Mouse (Mus musculus): ENCODE measurements at regions not wholly inside any gene's neighbourhood (a gene's known extent, or its start where the extent isn't known, plus 50 kb on each side); places are given as distances from the start of the nearest gene placed in this dataset.

- Histone ChIP-seq H3K79me2 (replicated peaks; ENCODE audit: control insufficient read depth, extremely low read depth, insufficient read depth, poor library complexity, severe bottlenecking) (no peaks in the 10 kb centered on the region), H3K27me3 (replicated peaks) (no peaks in the 10 kb centered on the region), H3K4me2 (ENCODE audit: insufficient read depth, low read depth, poor library complexity, severe bottlenecking) (no peak overlapping the region), H3K9ac (ENCODE audit: insufficient read depth, low read depth) (no peak overlapping the region), H3K9me3 (replicated peaks; ENCODE audit: low read length) (peaks cover 24% of the 10 kb centered on the region), H3K4me1 (ENCODE audit: control insufficient read depth in 1 of 2, insufficient read depth in 2 of 2) (no peaks in the 10 kb centered on the region), H3K4me3 (replicated peaks in 1 of 3; ENCODE audit: low read depth in 2 of 3, low read length in 2 of 3, poor library complexity in 1 of 3) (no peak overlapping the region), H3K27ac (ENCODE audit: insufficient read depth, low read depth) (no peak overlapping the region), H3K36me3 (replicated peaks in 1 of 2; ENCODE audit: control insufficient read depth in 1 of 2, insufficient read depth in 1 of 2, low read length in 1 of 2) (no peaks in the 10 kb centered on the region)
- dilution Hi-C loops (cut with MboI; ENCODE audit: extremely low pct_ligation_motif_present, extremely low pct_unique_long_range_greater_than_20kb, low sequenced_read_pairs) (no loop called here), in situ Hi-C loops (cut with MboI; ENCODE audit: low pct_ligation_motif_present, low pct_unique_long_range_greater_than_20kb, low sequenced_read_pairs) (no loop called here)
- no peak for TF ChIP-seq USF1 (IDR thresholded peaks at IDR 0.05; ENCODE audit: low read depth, low read length)
- no peak for TF ChIP-seq MYC (IDR thresholded peaks at IDR 0.05; ENCODE audit: low read depth, low read length)
- TF ChIP-seq RCOR1 (conservative IDR thresholded peaks at IDR 0.05; ENCODE audit: low read depth, low read length), result no peak
- TF ChIP-seq TBP (conservative IDR thresholded peaks at IDR 0.05; ENCODE audit: low read depth, low read length), result no peak
- TF ChIP-seq MAZ (IDR thresholded peaks at IDR 0.05; ENCODE audit: low read depth, low read length), result no peak
- TF ChIP-seq CHD2 (IDR thresholded peaks at IDR 0.05; ENCODE audit: low read length), result no peak
- TF ChIP-seq GABPA (IDR thresholded peaks at IDR 0.05; ENCODE audit: insufficient replicate concordance, low read depth, low read length), result no peak
- TF ChIP-seq KAT2A (IDR thresholded peaks at IDR 0.05; ENCODE audit: insufficient replicate concordance, low read length), result no peak
- no peak for TF ChIP-seq ZKSCAN1 (IDR thresholded peaks at IDR 0.05; ENCODE audit: borderline replicate concordance, low read depth, low read length)
- TF ChIP-seq JUND (conservative IDR thresholded peaks at IDR 0.05; ENCODE audit: low read depth, low read length), result no peak
- no peak for TF ChIP-seq USF2 (conservative IDR thresholded peaks at IDR 0.05; ENCODE audit: low read depth, low read length)
- no peak for TF ChIP-seq UBTF (IDR thresholded peaks at IDR 0.05; ENCODE audit: low read depth, low read length)
- TF ChIP-seq ETS1 (conservative IDR thresholded peaks at IDR 0.05; ENCODE audit: low read depth, low read length), result no peak
- TF ChIP-seq NELFE (IDR thresholded peaks at IDR 0.05; ENCODE audit: low read depth, low read length), result no peak
- TF ChIP-seq IRF4 (IDR thresholded peaks at IDR 0.05; ENCODE audit: low read depth, low read length), result no peak
- TF ChIP-seq CHD1 (IDR thresholded peaks at IDR 0.05; ENCODE audit: low read depth, low read length), result no peak
- TF ChIP-seq ZMIZ1 (IDR thresholded peaks at IDR 0.05; ENCODE audit: low read depth, low read length), result no peak
- DNase-seq (ENCODE audit: extremely low read depth), result no peak
Observed at GRCm38 (mm10) chr3:8310379-8311128, 1299.3 kb downstream of the Zfp704 start.

- H3K27ac ChIP-seq (ENCODE audit: insufficient read depth, low read depth), result no peak overlapping the region
- H3K9me3 ChIP-seq (replicated peaks; ENCODE audit: low read length), result peaks cover 19% of the 10 kb centered on the region
- no peaks in the 10 kb centered on the region for H3K79me2 ChIP-seq (replicated peaks; ENCODE audit: control insufficient read depth, extremely low read depth, insufficient read depth, poor library complexity, severe bottlenecking)
- dilution Hi-C loops (cut with MboI; ENCODE audit: extremely low pct_ligation_motif_present, extremely low pct_unique_long_range_greater_than_20kb, low sequenced_read_pairs) (no loop called here), in situ Hi-C loops (cut with MboI; ENCODE audit: low pct_ligation_motif_present, low pct_unique_long_range_greater_than_20kb, low sequenced_read_pairs) (no loop called here)
- DNase-seq (ENCODE audit: extremely low read depth), result no peak
- H3K4me1 ChIP-seq (ENCODE audit: control insufficient read depth in 1 of 2, insufficient read depth in 2 of 2), result no peaks in the 10 kb centered on the region
- H3K36me3 ChIP-seq (replicated peaks in 1 of 2; ENCODE audit: control insufficient read depth in 1 of 2, insufficient read depth in 1 of 2, low read length in 1 of 2), result no peaks in the 10 kb centered on the region
- H3K4me3 ChIP-seq (replicated peaks in 1 of 3; ENCODE audit: low read depth in 2 of 3, low read length in 2 of 3, poor library complexity in 1 of 3), result no peak overlapping the region
- no peak overlapping the region for H3K9ac ChIP-seq (ENCODE audit: insufficient read depth, low read depth)
- H3K4me2 ChIP-seq (ENCODE audit: insufficient read depth, low read depth, poor library complexity, severe bottlenecking), result no peak overlapping the region
- TF ChIP-seq ZMIZ1 (IDR thresholded peaks at IDR 0.05; ENCODE audit: low read depth, low read length) (no peak), JUN (IDR thresholded peaks at IDR 0.05; ENCODE audit: insufficient read depth, low read depth, low read length) (no peak), BHLHE40 (IDR thresholded peaks at IDR 0.05; ENCODE audit: low read depth, low read length) (no peak), MYC (IDR thresholded peaks at IDR 0.05; ENCODE audit: low read depth, low read length) (no peak), USF2 (conservative IDR thresholded peaks at IDR 0.05; ENCODE audit: low read depth, low read length) (no peak), JUND (conservative IDR thresholded peaks at IDR 0.05; ENCODE audit: low read depth, low read length) (no peak), PAX5 (IDR thresholded peaks at IDR 0.05; ENCODE audit: low read length) (no peak), MAX (IDR thresholded peaks at IDR 0.05; ENCODE audit: low read length) (no peak), ZKSCAN1 (IDR thresholded peaks at IDR 0.05; ENCODE audit: borderline replicate concordance, low read depth, low read length) (no peak), USF1 (IDR thresholded peaks at IDR 0.05; ENCODE audit: low read depth, low read length) (no peak), CTCF (conservative IDR thresholded peaks at IDR 0.05 in 1 of 2, IDR thresholded peaks at IDR 0.05 in 1 of 2; ENCODE audit: low read depth in 2 of 2, low read length in 2 of 2) (no peak), CHD2 (IDR thresholded peaks at IDR 0.05; ENCODE audit: low read length) (no peak), RCOR1 (conservative IDR thresholded peaks at IDR 0.05; ENCODE audit: low read depth, low read length) (no peak), GABPA (IDR thresholded peaks at IDR 0.05; ENCODE audit: insufficient replicate concordance, low read depth, low read length) (no peak), MAZ (IDR thresholded peaks at IDR 0.05; ENCODE audit: low read depth, low read length) (no peak)
- H3K27me3 ChIP-seq (replicated peaks), result no peaks in the 10 kb centered on the region
Observed at GRCm38 (mm10) chr3:8307296-8307695, 1302.6 kb downstream of the Zfp704 start.

Data from CH12.LX (cell line).